Mouse (Mus musculus): ENCODE measurements around the gene Gm42906.

DNA sequence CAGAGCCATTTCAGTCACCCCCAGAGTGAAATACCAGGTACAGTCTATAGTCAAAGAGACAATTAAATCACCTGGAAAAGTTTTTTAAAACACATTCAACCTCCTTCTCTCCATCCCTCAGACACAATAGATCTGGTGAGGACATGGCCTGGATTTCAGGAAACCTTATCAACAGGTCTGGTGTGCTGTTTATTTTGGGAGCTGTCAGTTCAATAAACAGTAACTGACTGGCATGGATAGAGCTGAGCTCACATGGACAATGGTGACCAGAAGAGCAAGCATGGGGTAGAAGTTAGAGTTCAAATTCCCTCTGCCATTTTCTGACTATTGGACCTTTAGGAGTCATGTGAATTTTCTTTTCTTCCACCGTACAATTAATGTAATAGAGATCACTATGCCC, 205.2 kb downstream of the Gm42906 start:
- no peak for TF ChIP-seq UBTF (IDR thresholded peaks at IDR 0.05; ENCODE audit: borderline replicate concordance, insufficient read depth, low read depth, low read length)
- TF ChIP-seq POLR2A (IDR thresholded peaks at IDR 0.05; ENCODE audit: control insufficient read depth in 1 of 2, insufficient read depth in 1 of 2, low read depth in 1 of 2, low read length in 2 of 2, poor library complexity in 1 of 2): no peak
- TF ChIP-seq MAFK (IDR thresholded peaks at IDR 0.05; ENCODE audit: borderline replicate concordance, low read depth, low read length): no peak
- no peak for TF ChIP-seq ZKSCAN1 (IDR thresholded peaks at IDR 0.05; ENCODE audit: low read depth, low read length)
- no peak for TF ChIP-seq ZC3H11A (IDR thresholded peaks at IDR 0.05; ENCODE audit: low read depth, low read length)

Measured in MEL (cell line).